19 mouse cellular contexts compared by ENCODE assay signal in genomic region chr11:50216724-50217366, GRCm38 (mm10). TPM values are rescaled to one million over a fixed set of nuclear protein-coding genes. Genes with fewer than 3 reads are reported as not detected.
DNase-seq lines count a peak whose midpoint lies in the region; ATAC-seq and TF ChIP-seq lines count a peak whose summit lies in the region.
"Had no signal": no experiment of that assay in that cellular context is flagged by ENCODE, and none has a peak within 500 bp of the region (broad histone marks: within the 10 kb centered on the region; RNA-seq: fewer than 3 reads in every experiment).

No protein-coding gene starts in this region.

- H3K79me2 ChIP-seq in C2C12 (ENCODE audit: control insufficient read depth, insufficient read depth): peaks cover 7% of the 10 kb centered on the region

- TF ChIP-seq CTCF in gastrocnemius, adult 2 months (IDR thresholded peaks at IDR 0.05): no peak
- no peak for TF ChIP-seq CTCF in C2C12 (IDR thresholded peaks at IDR 0.05; ENCODE audit: control insufficient read depth, insufficient read depth, insufficient read length)

- no peak overlapping the region for H3K4me2 ChIP-seq in liver, embryonic 13.5 days
- H3K4me2 ChIP-seq: heart, embryonic 11.5 days; neural tube, embryonic 12.5 days had no signal

- H3K9ac ChIP-seq in liver, embryonic 13.5 days: 0 out of 2 replicates have a peak overlapping the region, but pooled peaks have one; percentile 20
- H3K9ac ChIP-seq: neural tube, embryonic 12.5 days had no signal

- no peaks in the 10 kb centered on the region for H3K27me3 ChIP-seq in liver, embryonic 13.5 days
- no peaks in the 10 kb centered on the region for H3K27me3 ChIP-seq in C2C12 (ENCODE audit: control insufficient read depth, insufficient read depth, insufficient read length)
- H3K27me3 ChIP-seq in embryonic facial prominence, embryonic 10.5 days (replicated peaks; ENCODE audit: low read depth, poor library complexity, severe bottlenecking): no peaks in the 10 kb centered on the region
- H3K27me3 ChIP-seq: neural tube, embryonic 12.5 days had no signal

- no peak overlapping the region for H3ac ChIP-seq in C2C12 (ENCODE audit: control insufficient read depth, insufficient read length, low read depth)

- WGBS in liver, embryonic 13.5 days (ENCODE audit: insufficient replicate concordance): 58% methylated on average over 4 of the region's 4 CpGs
- 74% methylated on average over 4 of the region's 4 CpGs for WGBS in embryonic facial prominence, embryonic 10.5 days

- peaks cover 79% of the 10 kb centered on the region for H3K4me1 ChIP-seq in liver, embryonic 13.5 days (replicated peaks)
- H3K4me1 ChIP-seq in embryonic facial prominence, embryonic 10.5 days: peaks cover 28% of the 10 kb centered on the region
- H3K4me1 ChIP-seq: neural tube, embryonic 12.5 days had no signal

- peak overlapping the region; percentile 51; the same call in 1 of the 2 replicates for H3K27ac ChIP-seq in gastrocnemius, adult 2 months
- H3K27ac ChIP-seq in liver, embryonic 13.5 days: no peak overlapping the region; the same call in 1 of the 2 replicates
- 0 out of 2 replicates have a peak overlapping the region, but pooled peaks have one; percentile 5 for H3K27ac ChIP-seq in embryonic facial prominence, embryonic 10.5 days (replicated peaks)
- H3K27ac ChIP-seq: neural tube, embryonic 12.5 days had no signal

- H3K36me3 ChIP-seq in liver, embryonic 13.5 days: 0 out of 2 replicates have a peak, but pooled peaks cover 7% of the 10 kb centered on the region
- peaks cover 17% of the 10 kb centered on the region for H3K36me3 ChIP-seq in C2C12 (ENCODE audit: control insufficient read depth, insufficient read depth)
- no peaks in the 10 kb centered on the region for H3K36me3 ChIP-seq in embryonic facial prominence, embryonic 10.5 days (replicated peaks)
- H3K36me3 ChIP-seq: neural tube, embryonic 12.5 days had no signal

- H3K9me3 ChIP-seq in liver, embryonic 13.5 days (replicated peaks): no peaks in the 10 kb centered on the region
- H3K9me3 ChIP-seq in embryonic facial prominence, embryonic 10.5 days: no peaks in the 10 kb centered on the region
- H3K9me3 ChIP-seq: G1E; neural tube, embryonic 12.5 days had no signal

- DNase-seq in gastrocnemius, adult 2 months: no peak
- DNase-seq in gastrocnemius, adult 18-20 months (ENCODE audit: low spot score): no peak
- no peak for DNase-seq in liver, embryonic 13.5 days
- no peak for DNase-seq in liver
- no peak for DNase-seq in embryonic facial prominence, embryonic 10.5 days (ENCODE audit: low spot score)
- no peak for DNase-seq in right cerebral cortex, postnatal 36 days (ENCODE audit: low spot score in 2 of 2)
- DNase-seq: cerebellum, adult 18-20 months; kidney, adult 18-20 months; kidney, postnatal 14 days; layer of hippocampus, adult 9-11 months; lung, postnatal 10 days; retina, postnatal 1 day had no signal

- no peaks in the 10 kb centered on the region for H3K79me3 ChIP-seq in C2C12 (ENCODE audit: low read depth)

- no peak for ATAC-seq in liver, embryonic 13.5 days (ENCODE audit: low read depth)
- ATAC-seq in megakaryocyte-erythroid progenitor cell, adult 5-6 weeks (replicated peaks; ENCODE audit: low FRiP score, low TSS enrichment, poor library complexity, severe bottlenecking): no peak
- ATAC-seq: forebrain, embryonic 16.5 days had no signal

- intact Hi-C loops in gastrocnemius, adult 2 months (cut with DNase I): no loop called here

- H3K4me3 ChIP-seq in gastrocnemius, adult 2 months: no peak overlapping the region
- no peak overlapping the region for H3K4me3 ChIP-seq in liver, embryonic 13.5 days (replicated peaks)
- H3K4me3 ChIP-seq in C2C12 (ENCODE audit: insufficient read depth, poor library complexity, severe bottlenecking): no peak overlapping the region
- H3K4me3 ChIP-seq in embryonic facial prominence, embryonic 10.5 days: no peak overlapping the region
- H3K4me3 ChIP-seq: erythroblast, embryonic 14.5 days; neural tube, embryonic 12.5 days had no signal

TF ChIP-seq in C2C12, 6 proteins besides CTCF, POLR2A, EP300 and RAD21:
- TF ChIP-seq USF1 (IDR thresholded peaks at IDR 0.05; ENCODE audit: low read depth) (no peak), CEBPB (IDR thresholded peaks at IDR 0.05; ENCODE audit: low read depth) (peak; percentile 55), MYOG (IDR thresholded peaks at IDR 0.05; ENCODE audit: control insufficient read depth, extremely low read depth, insufficient read length) (no peak)
TF ChIP-seq in C2C12: peak in this region for 1.

RNA-seq across cellular contexts. Expression of gene Mgat4b, which starts 6.2 kb away (rescaled TPM):
- 10 to 100 TPM; 33.9 to 40.7 TPM for total RNA-seq in gastrocnemius, adult 2 months (2021)
- 10 to 100 TPM; 38.3 to 39.1 TPM for total RNA-seq in gastrocnemius, adult 18-20 months (2021)
- polyA plus RNA-seq in liver, embryonic 13.5 days (2015; fragmentation: Nextera tagmentation; extraction: Ambion mirVana): 11.4 and 12.1 TPM in 2 replicates
- polyA plus RNA-seq in C2C12 (2012; fragmentation: generic; extraction: Trizol): 139 TPM
- polyA plus RNA-seq in embryonic facial prominence, embryonic 10.5 days (2016; fragmentation: Nextera tagmentation; extraction: Ambion mirVana): 22.6 and 23.5 TPM in 2 replicates
- total RNA-seq in megakaryocyte-erythroid progenitor cell, adult 5-6 weeks (2014; fragmentation: Nextera tagmentation): 27.8 and 40.6 TPM in 2 replicates
- 11.1 and 14.5 TPM in 2 replicates for total RNA-seq in megakaryocyte-erythroid progenitor cell, adult 5-6 weeks (2017)

RNA-seq across cellular contexts. Expression of gene Sqstm1, which starts 6.2 kb away (rescaled TPM):
- 100 to 1,000 TPM; 376 to 655 TPM for total RNA-seq in gastrocnemius, adult 2 months (2021)
- total RNA-seq in gastrocnemius, adult 18-20 months (2021): 100 to 1,000 TPM; 521 to 604 TPM
- polyA plus RNA-seq in liver, embryonic 13.5 days (2015; fragmentation: Nextera tagmentation; extraction: Ambion mirVana): 132 and 133 TPM in 2 replicates
- 660 TPM for polyA plus RNA-seq in C2C12 (2012; fragmentation: generic; extraction: Trizol)
- 130 and 131 TPM in 2 replicates for polyA plus RNA-seq in embryonic facial prominence, embryonic 10.5 days (2016; fragmentation: Nextera tagmentation; extraction: Ambion mirVana)
- total RNA-seq in megakaryocyte-erythroid progenitor cell, adult 5-6 weeks (2014; fragmentation: Nextera tagmentation): 69.3 and 129 TPM in 2 replicates
- 339 and 435 TPM in 2 replicates for total RNA-seq in megakaryocyte-erythroid progenitor cell, adult 5-6 weeks (2017)

RNA-seq across cellular contexts. Expression of gene Ltc4s, which starts 21.6 kb away (rescaled TPM):
- total RNA-seq in gastrocnemius, adult 2 months (2021): 1 to 10 TPM; 2.1 to 3.2 TPM
- 1 to 10 TPM in 1 of 2 experiments, under 1 TPM in 1; 0.89 to 2.7 TPM for total RNA-seq in gastrocnemius, adult 18-20 months (2021)
- 0.49 and 0.99 TPM in 2 replicates for polyA plus RNA-seq in liver, embryonic 13.5 days (2015; fragmentation: Nextera tagmentation; extraction: Ambion mirVana)
- polyA plus RNA-seq in C2C12 (2012; fragmentation: generic; extraction: Trizol): 1.3 TPM
- 0.75 and 1.4 TPM in 2 replicates for polyA plus RNA-seq in embryonic facial prominence, embryonic 10.5 days (2016; fragmentation: Nextera tagmentation; extraction: Ambion mirVana)
- total RNA-seq in megakaryocyte-erythroid progenitor cell, adult 5-6 weeks (2014; fragmentation: Nextera tagmentation): 3.1 and 3.4 TPM in 2 replicates
- 12.7 TPM in 1 of 2 replicates, not detected in the other for total RNA-seq in megakaryocyte-erythroid progenitor cell, adult 5-6 weeks (2017)
- total RNA-seq: G1E had no signal
- polyA plus RNA-seq: erythroblast, embryonic 14.5 days; G1E had no signal

RNA-seq across cellular contexts. Expression of gene Mrnip, which starts 42.6 kb away (rescaled TPM):
- 1 to 10 TPM; 2.4 to 3.1 TPM for total RNA-seq in gastrocnemius, adult 2 months (2021)
- 1 to 10 TPM; 2.4 to 2.7 TPM for total RNA-seq in gastrocnemius, adult 18-20 months (2021)
- polyA plus RNA-seq in liver, embryonic 13.5 days (2015; fragmentation: Nextera tagmentation; extraction: Ambion mirVana): 8.1 and 8.5 TPM in 2 replicates
- 4.7 TPM for polyA plus RNA-seq in C2C12 (2012; fragmentation: generic; extraction: Trizol)
- 24.1 and 27.3 TPM in 2 replicates for polyA plus RNA-seq in embryonic facial prominence, embryonic 10.5 days (2016; fragmentation: Nextera tagmentation; extraction: Ambion mirVana)
- 10.5 and 15.8 TPM in 2 replicates for total RNA-seq in megakaryocyte-erythroid progenitor cell, adult 5-6 weeks (2014; fragmentation: Nextera tagmentation)
- total RNA-seq in megakaryocyte-erythroid progenitor cell, adult 5-6 weeks (2017): 9.9 and 17.8 TPM in 2 replicates
